Mouse (Mus musculus) embryo, embryonic 11 days (tissue): Measurements from ENCODE around the gene Olfr114.

Experiments used
- DNase-seq: peaks from one replicate; pipeline ENCODE4 v3.0.0-alpha.2; 2015

Olfr114 gene

GRCm38 (mm10) chr17:37592643-37593042 lies at the start of gene Olfr114:
Olfr114 (minus strand) TSS chr17:37592743.
- no peak for DNase-seq

GRCm38 (mm10) chr17:37627009-37627408 lies 34.5 kb upstream of the Olfr114 start, which contains the start of the genes Olfr115 and Olfr116:
Olfr115 (minus strand) TSS chr17:37627109.
Olfr116 (minus strand) TSS chr17:37627199.
- no peak for DNase-seq

GRCm38 (mm10) chr17:37577563-37577962 lies 15.0 kb downstream of the Olfr114 start, which contains the start of gene Olfr113:
Olfr113 (minus strand) TSS chr17:37577663.
- DNase-seq, result no peak

- DNase-seq, result no peak
Observed at GRCm38 (mm10) chr17:37569351-37569750, 23.2 kb downstream of the Olfr114 start, which contains the start of gene Olfr112. Olfr112 (minus strand) TSS chr17:37569451.

- no peak for DNase-seq
Observed at GRCm38 (mm10) chr17:37558913-37559615, 33.5 kb downstream of the Olfr114 start.

- DNase-seq, result peak; percentile 5
Observed at GRCm38 (mm10) chr17:37543800-37544435, 48.6 kb downstream of the Olfr114 start.

GRCm38 (mm10) chr17:37541454-37542119 lies 51.0 kb downstream of the Olfr114 start:
- DNase-seq, result no peak
